Mouse (Mus musculus) layer of hippocampus, postnatal 14 days (tissue): ENCODE measurements around the gene P3h1. TPM values are rescaled to one million over a fixed set of nuclear protein-coding genes. Genes with fewer than 3 reads are reported as not detected.
A peak's percentile ranks its signal among the peaks of the same experiment; 100 is the strongest.

Experiments
- DNase-seq, 2 experiments: peaks; one replicate each; pipeline ENCODE4 v3.0.0; 2021 to 2022; ENCODE audit warnings: low spot score in 2 of 2, mixed read lengths in 1 of 2
- total RNA-seq, 2 experiments: library from RNA; stranded (reverse); gene quantifications; 2 replicates each; pipeline ENCODE4 v1.2.3; 2021

Gene P3h1
- total RNA-seq, 2 experiments from 2014 or later: 9.4 to 9.5 TPM

DNA sequence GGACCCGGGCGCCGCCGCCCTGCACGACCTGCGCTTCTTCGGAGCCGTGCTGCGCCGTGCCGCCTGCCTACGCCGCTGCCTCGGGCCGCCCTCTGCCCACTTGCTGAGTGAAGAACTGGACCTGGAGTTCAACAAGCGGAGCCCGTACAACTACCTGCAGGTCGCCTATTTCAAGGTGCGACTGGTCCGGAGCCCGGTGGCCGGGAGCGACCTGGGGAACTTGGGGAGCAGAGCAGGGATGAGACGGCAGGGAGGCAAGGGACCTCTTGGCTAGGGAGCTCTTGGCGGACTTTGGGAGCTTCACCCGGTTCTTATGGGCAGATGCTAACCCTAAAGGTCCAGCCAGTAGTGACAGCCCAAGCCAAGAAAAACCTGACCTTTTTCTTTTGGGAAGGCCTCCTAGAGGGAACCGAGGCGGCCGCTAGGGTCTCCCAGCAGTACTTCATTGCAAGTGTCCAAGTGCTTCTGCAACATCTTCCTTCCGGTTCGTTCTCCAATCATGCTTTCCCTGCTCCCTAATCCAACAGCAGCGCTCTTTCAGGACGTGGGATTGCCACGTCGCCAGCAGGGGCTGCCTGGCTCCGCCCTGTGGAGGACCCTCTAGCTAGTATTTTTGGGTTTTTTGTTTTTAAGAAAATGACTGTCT, 664 bp downstream of the P3h1 start:
- peak; percentile 41 to 71 for DNase-seq

DNA sequence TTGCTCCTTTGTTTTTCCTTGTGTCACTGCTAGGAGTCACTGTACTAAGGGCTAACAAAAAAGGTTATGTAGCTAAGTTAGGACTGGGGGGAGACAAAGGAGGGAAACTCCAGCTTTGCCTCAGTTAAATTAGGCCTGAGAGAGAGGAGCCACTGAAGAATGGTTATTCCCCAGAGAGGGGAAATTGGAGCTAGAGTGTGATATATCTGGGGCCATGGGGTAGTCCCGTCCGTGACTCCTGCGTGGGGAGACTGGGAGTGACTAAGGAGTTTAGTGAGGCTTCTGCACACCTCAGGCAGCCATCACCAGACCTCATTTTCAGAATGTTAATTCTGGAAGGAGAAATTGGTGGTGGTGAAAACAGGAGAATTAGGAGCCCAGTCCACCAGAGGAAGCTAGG, 1.6 kb downstream of the P3h1 start:
- DNase-seq: no peak

DNA sequence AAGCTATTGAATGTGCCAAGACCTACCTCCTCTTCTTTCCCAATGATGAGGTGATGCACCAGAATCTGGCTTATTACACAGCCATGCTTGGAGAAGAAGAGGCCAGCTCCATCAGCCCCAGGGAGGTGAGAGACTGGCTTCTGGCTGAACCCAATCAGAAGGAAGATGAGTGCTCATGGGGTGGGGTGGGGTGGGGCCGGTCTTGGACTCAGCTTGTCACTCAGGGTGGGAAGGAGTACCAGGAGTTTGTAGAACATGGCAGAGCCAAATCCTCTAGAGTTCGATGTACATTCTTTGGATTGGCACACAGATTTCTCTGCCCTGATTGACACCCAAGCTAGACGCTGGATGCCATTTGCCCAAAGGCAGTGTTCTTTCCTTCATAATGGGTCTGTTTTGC, 5.9 kb downstream of the P3h1 start:
- DNase-seq: no peak

DNA sequence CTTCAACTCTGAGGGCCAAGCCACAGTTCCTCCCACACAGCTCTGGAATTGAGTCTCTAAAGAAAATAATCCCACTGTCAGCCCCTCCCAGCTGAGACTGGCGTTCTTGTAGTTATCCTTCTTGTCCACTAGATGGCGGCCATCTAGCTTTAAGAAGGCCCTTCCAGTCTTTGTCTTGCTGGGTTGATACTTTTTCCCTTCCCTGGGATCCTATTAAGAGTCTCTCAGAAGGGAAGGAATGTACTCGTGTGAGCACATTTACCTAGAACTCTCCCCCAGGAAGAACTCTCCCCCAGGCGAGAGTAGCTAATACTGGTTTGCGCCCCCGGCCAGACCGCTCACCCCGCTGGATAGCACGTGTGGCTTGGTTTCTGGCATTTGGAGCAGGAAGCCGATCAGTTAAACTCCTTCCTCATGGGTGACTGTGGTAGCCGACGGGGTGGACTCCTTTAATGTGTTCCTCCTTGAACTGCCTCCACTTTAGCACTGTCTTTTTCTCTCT, 6.5 kb downstream of the P3h1 start:
- DNase-seq: peak; percentile 32 to 58

DNA sequence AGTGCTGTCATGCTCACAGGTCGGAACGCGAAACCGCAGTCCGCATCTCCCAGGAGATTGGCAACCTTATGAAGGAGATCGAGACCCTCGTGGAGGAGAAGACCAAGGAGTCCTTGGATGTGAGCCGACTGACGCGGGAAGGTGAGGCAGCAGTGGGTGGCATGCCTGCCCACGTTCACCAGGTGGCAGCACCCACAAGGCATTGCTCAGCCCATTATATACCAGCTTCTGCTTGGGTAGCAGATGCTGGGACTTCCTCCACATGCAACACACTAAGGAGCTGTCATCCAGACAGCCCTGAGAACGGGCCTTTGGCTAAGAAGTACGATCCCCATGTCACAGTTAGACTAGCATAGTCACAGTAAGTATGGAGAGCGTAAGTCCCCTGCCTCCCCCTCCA, 8.9 kb downstream of the P3h1 start:
- DNase-seq: peak; percentile 31 to 54

DNA sequence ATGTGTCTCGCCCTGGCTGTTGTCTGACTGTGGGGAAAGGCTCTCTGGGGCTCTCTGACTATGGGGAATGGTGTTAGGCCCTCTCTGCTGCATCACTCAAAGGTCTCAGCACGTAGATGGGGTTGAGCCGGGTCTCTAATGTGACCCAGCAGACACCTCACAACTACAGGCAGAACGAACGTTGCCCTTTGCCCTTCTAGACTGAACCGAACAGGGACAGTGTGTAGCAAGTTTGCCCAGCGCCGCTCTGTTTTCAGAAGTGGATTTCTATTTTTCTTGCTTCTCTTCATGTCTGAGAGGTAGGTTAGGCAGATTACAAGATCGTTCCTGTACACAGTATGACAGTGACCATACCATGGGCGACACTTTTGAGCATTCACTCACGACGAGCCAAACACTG, 9.9 kb downstream of the P3h1 start:
- no peak for DNase-seq

DNA sequence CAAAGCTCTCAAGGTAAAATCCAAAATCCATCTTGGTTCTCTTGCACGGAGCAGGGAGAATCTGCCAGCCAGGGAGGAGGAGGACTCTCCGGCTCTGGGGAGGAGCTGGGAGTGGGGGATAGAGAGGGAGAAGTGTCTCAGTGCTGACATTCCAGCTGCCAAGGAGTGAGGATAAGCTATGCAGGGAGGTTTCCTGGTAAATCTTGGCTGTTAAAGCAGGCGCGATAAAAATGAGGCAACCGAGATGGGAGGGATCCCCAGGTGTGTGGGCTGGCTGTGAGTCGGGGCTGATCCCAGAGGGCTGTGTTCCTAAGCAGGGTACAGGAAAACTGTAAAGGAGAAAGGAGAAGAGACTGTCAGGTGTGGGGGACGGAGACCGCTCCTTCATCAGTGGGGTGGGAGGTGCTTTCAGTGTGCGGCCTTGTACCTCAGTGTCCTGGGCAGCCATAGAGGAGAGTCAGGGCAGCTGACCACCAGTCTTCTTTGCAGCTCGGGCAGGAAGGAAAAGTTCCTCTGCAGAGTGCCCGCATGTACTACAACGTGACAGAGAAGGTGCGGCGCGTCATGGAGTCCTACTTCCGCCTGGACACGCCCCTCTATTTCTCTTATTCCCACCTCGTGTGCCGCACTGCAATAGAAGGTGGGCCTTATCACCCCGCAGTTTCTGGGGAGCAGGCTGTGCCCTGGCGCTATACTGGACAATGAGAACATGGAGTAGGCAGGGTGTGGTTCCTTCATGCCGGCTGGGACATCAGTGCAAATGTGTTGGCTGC, 11.9 kb downstream of the P3h1 start:
- DNase-seq: no peak

DNA sequence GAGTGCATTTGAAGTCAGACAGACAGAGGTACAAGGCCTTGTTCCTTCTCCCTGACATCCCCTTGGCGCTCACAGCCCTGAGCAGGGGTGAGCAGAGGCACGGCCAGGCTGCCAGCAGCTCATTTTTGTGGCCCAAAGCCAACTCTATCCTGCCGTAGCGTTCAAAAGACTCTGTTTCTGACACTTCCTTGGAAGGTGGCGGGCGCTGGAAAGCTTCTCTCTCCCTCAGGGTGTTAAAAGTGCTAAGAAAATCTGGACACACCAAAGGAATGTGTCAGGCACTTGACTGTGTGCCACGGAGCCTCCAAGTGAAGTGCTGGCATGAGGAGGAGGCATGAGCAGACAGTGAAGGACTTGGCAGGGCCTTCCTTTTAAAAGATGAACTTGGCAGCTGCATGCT, 12.8 kb downstream of the P3h1 start:
- DNase-seq: no peak

DNA sequence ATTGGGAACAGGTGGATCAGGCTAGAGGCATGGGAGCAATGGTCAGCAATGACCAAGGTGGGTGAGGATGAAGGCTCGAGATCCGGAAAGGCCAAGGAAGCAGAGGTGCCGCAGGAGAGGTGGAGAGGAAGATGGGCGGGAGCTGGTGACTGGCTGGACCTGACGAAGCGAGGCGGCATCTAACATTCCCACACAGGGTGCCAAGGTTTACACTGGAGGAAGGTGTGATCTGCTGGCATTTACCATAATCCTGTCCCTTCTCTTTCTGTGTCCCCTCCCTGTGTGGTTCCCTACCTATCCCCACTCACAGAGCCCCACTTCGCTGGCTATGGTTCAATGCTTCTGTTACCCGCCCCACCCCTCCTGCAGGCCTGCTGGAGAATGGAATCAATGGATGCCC, 13.2 kb downstream of the P3h1 start:
- DNase-seq: no peak

DNA sequence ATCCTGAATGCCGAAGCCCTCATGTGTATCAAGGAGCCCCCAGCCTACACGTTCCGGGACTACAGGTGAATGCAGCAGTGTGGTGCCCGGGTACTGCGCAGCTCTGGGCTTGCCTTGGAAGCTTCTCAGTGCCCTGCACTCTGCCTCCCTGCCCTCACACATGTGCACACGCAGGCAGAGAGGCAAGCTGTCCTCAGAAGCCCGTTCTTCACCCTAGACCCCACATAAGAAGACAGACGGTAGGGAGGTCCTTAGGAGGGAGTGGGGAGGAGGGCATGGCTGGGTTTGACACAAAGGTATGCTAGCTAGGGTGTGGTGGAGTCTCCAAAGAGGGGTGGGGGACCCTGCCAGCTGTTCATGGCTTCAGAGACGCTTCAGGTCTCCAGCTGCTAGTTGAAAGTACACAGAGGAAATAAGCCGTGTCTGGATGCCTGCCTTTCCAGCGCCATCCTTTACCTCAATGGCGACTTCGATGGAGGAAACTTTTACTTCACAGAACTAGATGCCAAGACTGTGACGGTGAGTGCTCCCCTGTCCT, 14.0 kb downstream of the P3h1 start:
- no peak for DNase-seq

DNA sequence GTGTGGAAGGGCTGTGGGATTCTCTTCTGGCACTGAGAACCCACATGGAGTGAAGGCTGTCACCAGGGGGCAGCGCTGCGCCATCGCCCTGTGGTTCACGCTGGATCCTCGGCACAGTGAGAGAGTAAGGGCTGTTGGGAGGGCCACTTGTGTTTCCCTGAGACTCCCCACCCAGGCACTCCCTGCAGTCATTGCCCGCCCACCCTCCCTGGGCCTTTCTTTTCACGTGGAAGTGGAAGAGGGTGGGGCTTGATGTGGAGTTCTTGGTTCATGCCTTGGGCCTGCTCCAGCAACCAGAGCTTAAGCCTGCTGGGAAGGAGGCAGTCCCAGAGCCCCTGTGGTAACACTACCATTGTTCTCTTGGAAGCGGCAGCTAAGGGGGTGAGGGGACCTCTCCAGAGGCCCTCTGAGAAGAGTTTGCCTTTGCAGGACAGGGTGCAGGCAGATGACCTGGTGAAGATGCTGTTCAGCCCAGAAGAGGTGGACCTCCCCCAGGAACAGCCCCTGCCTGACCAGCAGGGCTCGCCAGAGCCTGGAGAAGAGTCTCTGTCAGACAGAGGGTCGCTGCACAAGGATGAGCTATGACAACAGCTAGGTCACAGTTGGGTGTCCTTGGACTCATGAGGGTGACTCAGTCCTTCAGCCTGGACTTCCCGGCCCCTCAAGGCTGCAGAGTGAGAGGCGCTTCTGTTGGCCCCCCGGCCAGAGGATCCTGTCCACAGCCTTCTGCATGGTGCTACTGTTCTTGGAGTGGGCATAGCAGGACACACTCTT, 14.9 kb downstream of the P3h1 start:
- DNase-seq: peak; percentile 57 to 73

DNA sequence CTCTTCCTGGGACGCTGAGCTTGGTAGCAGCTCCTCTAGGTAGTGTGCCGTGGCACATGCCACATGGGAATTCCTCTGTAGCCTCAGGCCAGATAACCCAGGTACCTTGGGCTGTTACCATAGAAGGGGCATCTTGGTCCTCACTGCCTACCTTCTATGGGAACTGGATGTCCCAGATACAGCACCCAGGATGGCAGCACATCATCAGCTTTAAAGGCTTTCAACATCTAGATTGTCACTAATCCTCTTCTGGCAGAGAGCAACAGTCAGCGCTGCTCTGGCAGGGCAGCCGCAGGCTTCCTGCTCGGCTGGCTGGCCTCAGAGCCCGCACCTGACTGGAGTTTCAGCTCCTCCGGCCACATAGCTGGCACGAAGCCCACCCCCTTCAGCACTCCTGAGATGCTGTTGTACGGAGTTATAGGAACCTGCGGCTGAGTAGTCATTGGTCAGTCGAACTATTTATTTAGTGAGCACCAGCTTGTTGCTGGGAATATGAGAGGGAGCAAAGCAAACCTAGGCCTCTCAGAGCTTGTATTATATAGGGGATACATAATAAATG, 15.8 kb downstream of the P3h1 start:
- DNase-seq: no peak

DNA sequence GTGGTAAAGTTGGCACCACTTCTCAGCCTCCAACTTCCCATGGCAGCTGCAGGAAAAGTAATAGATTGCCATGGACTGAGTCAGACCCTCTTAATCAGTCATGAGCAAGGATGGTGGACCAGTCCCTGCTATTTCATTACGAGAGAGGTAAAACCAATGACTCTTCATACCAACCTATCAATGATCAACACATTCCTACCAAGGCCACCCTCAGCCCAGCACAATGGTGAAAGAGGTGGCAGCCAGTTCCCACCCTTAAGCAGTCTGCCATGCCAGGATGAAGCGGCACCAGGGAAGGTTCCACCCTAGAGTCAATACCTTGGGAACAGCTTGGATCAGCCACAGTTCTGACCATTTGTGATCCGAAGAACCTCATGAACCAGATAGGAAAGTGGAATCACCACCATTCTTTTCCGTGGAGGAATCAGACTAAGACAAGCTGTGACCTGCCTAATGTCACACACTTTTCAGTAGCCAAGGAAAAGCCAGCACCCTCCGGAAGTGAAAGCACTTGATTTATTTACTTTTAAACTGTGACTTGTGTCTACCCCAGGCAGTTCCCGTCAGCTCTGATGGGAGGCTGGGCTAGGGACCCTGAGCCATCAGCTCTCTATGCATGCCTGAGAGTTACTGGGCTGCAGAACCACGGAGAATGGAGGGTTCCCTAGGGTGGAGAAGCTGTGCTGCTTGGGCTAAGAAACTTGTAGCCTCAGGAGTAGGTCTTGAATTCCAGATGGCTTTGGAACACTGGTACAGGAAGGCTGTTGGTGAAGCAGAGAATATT, 19.5 kb downstream of the P3h1 start:
- no peak for DNase-seq

DNA sequence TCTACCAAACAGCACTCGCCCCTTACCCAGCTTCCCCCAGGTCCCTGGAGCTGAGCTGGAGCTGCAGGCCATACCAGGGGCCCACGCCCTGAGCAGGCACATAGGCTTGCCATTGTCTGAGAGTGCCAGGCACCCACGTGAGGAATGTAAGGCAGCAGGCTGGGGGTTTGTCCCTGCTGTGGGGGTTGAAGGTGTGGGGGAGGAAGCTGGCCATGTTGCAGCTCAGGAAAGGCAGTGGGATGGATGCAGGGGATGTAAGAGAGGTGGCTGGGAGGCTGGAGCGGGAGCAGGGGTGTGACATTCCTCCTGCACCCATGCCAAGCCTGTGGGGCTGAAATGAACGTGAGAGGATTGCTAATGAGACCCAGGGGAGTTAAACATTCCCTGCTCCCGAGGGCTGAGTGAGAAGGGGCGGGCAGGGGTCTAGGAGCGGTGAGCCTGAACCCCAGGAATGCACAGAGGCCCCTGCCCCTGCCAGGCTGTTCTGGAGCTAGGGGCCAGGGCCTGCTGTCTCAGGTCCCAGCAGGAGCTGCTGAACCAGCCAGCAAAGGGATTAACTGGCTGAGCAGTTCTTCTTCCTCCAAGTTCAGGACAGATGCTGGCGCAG, 21.4 kb downstream of the P3h1 start:
- peak; percentile 17 to 22 for DNase-seq

DNA sequence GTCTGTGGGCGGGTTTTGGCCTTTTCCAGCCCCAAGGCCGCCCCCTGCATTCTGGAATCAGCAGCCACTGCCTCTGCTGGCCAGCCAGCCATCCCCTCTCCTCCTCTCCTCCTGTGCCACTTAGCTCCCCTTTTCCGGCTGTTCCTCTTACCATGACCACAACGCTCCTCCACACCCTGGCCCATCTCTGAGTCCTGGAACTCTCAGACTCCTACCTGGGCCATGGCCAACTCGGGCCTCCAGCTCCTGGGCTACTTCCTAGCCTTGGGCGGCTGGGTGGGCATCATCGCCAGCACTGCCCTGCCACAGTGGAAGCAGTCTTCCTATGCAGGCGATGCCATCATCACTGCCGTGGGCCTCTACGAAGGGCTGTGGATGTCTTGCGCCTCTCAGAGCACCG, 22.6 kb downstream of the P3h1 start, which contains the start of gene Cldn19:
Cldn19 (plus strand) TSS at position 64 of the 400 bp plus-strand sequence.
- no peak for DNase-seq

DNA sequence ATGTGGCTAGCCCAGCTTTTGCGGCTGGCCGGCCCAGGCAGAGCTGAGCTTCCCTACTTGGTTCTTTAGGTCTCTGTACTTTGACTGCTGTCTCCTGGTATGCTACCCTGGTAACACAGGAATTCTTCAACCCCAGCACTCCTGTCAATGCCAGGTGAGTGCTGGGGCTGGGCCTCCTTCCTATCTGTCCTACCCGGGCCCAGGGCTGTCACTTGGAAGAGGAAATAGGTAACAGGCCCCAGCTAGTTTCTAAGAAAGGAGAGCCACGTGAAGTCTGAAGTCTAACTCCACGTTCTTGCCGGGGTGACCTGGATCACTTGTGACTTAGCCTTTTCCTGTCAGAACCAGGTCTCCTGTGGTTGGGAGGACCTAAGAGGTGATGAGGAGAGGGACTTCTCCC, 24.4 kb downstream of the P3h1 start:
- no peak for DNase-seq

DNA sequence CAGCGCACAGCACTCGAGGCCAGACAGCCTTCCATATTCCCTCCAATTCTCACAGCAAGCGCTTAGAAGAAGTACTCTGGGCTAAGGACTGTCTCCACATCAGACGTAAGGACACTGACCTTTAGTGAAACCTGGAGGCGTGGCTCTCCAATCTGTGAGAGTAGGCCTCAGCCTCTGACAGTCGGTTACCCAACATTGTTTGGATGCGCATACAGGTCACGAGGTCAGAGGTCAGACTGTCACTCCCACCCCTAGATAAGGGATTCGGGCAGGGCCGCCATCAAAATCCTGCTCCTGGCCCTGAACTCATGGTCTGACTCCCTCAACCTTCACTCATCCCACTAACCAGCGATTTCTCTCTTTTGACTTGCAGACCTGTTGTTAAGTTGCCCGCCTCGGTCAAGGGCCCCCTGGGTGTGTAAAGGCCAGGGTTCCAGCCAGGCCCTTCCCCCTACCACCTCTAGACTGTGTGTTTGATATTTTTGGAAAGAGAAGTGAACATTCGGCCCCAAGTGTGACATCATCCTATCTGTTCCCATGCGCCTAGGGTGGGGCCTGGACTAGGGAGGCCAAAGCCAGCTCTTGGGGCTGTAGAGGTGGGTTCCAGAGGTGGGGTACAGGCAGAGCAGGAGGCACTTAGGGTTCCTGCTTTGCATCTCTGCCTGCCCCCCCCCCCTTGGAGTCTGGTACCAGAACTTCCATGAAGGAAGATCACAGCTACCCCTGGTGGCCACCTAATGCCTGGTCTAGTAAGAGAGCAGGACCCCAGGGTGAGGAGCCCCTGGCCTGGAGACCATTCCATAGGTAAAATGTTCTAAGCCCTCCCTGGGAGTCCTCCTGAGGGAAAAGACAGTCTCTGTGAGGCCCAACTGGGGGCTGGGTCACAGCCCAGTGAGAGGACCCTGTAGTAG, 26.9 kb downstream of the P3h1 start:
- DNase-seq: no peak

DNA sequence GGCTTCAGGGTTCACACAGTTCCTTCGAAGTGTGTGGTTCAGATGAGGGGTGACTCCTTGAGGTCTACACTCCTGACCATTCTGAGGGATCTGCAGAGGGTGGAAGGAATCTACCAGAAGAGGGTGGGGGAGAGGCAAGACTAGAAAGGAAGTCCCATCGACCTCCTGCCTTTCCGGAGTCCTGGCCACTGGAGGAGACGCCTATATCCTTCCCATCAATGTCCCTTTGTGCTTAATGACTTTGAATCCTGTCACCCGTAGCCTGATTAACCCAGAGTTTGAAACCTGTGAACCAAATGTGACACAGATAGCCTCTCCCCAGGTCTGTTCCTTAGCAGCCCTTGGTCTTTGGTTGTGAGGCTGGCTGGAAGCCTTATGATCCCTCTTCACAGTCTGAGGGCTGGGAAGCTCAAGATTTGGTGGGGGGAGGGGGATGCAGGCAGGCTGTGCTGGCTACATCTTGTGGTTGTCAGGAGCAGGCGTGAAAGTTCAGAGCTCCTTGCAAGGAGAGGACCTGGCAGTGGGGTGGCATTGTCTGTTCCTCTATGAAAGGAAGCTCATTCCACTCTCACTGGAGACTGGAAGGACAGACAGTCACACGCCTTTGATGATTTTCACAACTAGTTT, 28.5 kb downstream of the P3h1 start:
- no peak for DNase-seq

DNA sequence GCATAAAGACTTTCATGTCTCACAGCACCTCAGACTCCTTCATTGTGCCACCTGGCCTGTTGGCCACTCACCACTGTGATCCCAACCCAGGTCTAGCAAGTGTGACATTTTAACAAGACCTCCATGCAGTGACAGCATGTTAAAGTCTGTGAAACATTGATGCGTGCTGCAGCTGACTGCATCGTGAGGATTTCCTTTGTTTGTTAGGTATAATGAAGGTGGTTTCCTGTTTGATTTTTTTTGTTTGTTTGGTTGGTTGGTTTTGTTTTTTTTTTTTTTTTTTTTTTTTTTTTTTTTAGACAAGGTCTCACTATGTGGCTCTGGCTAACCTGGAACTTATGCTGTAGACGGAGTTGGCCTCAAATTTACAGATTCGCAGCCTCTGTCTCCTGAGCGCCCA, 29.8 kb downstream of the P3h1 start:
- DNase-seq: no peak
